Mouse (Mus musculus): ENCODE measurements around the gene Zscan2.
A peak's percentile ranks its signal among the peaks of the same experiment; 100 is the strongest.

The Zscan2 gene

DNA sequence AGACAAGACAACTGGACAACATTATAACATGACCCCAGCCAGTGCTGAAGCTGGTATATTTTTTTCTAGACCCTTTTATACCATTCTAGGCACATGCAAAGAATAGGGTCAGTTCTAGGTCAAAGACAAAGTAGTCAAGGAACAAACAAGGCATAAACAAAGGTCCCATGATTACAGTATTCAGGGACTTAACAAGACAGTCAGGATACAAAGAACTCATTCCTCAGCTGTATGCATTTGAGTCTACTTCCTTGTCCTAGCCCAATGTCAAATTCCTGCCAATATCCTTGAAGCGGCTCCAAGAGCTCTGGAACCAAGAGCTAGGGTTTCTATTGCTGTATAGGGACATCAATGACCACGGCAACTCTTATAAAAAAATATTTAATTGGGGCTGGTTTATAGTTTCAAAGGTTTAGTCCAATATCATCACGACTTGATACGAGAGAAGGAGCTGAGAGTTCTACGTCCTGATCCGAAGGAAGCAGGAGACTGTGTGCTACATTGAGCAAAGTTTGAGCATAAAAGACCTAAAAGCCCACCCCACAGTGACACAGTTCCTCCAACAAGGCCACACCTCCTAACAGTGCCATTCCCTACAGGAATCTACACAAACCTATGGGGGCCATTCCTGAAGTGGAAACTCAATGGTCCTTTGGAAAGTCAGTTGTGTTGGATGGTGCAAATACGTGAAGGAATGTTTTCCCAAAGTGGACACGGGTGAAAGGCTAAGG lies 16.6 kb upstream of the Zscan2 start:
- DNase-seq (ENCODE audit: low read depth, low spot score), result no peak

DNA sequence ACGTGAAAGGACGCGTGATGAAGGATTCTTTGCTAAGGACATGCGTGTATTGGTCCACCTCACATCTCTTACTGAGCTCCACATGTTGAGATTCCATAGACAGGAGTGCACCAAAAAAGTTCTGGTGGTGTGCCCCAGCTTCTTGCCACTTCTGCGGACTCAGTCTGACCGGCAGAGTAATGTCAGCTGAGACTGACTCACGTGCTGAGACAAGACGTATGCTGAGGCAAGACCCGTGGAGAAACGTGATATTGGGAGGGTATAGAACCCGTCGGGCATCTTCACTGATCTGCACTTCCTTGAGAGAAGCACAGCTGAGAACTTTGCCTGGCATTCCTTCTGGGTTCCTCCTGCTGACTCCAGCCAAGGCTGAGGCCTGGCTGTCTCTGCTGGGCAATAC lies 16.0 kb upstream of the Zscan2 start:
- DNase-seq (ENCODE audit: low read depth, low spot score), result no peak

DNA sequence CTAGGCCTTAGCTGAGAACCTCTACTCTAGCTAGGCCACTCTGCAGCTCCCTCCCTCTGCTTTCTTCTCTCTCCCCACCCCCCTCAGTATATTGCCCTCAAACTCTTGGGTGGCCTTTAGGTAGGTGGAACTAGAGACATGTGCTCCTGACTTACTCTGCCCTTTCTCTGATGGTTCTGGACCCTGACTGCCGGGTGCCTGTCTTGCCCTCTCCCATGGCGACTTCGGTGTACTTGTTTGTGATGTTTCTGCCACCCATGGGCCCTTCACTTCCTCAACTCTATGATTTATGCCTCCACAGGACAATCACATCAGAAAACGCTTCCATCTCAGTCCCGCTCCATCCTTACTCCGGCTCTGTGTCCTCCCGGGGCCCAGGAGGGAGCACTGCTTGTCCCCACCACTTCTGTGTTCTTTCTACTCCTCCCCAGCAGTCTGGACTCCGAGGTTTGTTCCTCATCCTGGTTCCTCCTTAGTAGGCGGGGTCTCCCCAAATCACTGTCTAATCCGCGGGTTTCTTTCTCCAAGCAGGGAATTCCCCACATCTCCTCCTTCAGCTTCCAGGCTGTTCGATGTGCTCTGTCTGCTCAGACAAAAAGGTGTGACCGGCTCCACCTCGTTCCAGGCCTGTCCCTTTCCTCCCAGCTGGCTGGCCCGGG lies 15.0 kb upstream of the Zscan2 start:
- no peak for DNase-seq (ENCODE audit: low read depth, low spot score)

DNA sequence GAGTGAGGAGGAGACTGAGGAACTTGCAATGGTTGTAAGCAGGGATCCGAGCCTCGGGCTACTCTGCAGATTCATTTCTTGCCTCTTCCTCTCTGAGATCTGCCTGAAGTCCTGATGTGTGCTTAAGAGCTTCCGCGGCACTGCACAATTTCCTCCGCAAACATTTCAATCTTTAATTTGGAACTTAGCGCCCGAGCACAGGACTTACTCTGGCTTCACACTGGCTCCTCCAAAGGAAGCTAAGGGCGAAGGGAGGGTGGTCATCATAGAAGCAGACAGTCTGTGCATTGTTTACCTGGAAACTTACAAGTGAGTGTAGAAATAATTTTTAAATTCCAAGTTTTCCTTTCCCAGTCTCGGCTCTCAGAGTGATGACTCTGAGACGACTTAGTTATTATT lies 14.4 kb upstream of the Zscan2 start:
- no peak for DNase-seq (ENCODE audit: low read depth, low spot score)

DNA sequence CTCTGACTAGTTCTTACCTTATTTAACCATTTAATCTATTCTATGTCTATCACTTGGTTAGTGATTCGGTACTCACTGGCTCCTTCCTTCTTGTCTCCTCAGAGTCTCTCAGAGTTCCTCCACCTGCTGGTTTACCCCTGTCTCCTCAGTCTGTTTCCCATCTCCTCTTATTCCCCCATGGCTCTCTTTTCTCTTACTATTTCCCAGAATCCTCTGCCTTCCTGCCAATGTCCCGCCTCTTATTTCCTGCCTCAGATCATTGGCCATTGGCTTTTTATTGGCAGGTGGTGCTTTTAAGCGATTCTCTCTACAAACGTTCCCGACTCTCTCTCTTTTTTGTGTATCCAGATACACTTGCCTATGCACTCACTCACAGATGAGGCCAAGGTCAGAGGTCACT lies 14.0 kb upstream of the Zscan2 start:
- no peak for DNase-seq (ENCODE audit: low read depth, low spot score)

DNA sequence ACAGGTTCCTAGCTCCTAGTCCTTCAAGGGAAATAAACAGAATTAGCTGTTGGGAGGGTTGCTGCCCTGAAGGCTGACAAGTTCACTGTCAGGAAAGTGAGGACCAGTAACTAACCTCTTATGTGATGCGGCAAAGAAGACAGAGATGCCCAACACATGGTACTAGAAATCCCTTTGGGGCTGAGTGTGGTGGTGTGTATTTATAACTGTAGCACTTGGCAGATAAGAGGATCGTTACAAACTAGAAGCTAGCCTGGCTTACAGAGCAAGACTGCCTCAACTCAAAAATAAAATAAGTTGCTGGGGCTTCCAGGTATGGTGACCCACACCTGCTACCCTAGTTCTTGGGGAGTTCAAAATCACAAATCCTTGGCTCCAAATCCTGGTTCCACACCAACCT lies 11.5 kb upstream of the Zscan2 start:
- no peak for DNase-seq (ENCODE audit: low read depth, low spot score)

DNA sequence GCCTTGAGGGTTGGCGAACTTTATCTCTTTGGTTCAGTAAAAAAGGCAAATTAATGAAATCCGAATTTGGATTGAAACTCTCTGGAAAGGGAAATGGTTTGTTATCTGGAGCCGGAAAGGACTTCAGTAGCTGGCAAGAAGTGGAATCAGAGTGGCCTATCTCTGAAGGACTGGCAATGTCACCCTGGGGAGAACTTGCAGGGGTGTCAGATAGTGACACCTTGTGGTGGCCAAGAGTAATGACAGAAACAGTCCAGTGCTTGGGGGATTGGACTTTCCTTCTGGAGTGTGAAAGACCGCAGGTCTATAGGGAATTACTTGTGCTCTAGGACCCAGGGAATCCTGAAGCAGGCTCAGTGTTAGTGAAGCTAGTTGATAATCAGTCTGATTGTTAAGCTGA lies 11.0 kb upstream of the Zscan2 start:
- DNase-seq (ENCODE audit: low read depth, low spot score), result peak; percentile 67

DNA sequence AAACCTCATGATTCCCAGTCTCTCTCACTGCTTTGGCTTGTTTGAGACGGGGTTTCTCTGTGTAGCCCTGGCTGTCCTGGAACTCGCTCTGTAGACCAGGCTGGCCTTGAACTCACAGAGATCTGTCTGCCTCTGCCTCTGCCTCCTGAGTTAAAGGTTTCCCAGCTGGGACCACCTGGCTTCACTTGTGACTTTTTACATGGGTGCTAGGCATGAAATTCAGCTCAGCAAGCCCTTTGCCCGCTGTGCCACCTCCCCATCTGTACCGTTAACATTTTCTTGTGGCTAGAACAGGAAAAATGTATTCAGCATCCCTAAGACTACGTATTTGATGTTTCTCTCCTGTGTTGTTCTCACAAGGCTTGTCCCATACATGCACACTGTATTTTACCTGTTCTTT lies 10.2 kb upstream of the Zscan2 start:
- no peak for DNase-seq (ENCODE audit: low read depth, low spot score)

DNA sequence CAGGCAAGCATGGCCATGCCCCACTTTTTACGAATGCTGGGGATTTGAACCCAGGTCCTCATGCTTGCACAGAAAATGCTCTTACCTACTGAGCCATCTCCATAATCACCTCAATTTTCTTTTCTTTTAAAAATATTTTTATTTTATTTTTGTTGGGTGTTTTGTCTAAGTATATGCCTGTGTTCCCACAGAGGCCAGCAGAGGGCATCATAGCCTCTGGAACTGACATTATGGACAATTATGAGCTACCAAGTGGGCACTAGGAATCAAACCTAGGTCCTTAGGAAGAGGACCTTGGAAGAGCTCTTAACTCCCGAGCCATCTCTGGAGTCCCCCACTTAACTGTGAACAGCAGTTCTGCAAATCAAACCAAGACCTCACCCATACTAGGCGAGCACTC lies 7.5 kb upstream of the Zscan2 start:
- DNase-seq (ENCODE audit: low read depth, low spot score), result no peak

DNA sequence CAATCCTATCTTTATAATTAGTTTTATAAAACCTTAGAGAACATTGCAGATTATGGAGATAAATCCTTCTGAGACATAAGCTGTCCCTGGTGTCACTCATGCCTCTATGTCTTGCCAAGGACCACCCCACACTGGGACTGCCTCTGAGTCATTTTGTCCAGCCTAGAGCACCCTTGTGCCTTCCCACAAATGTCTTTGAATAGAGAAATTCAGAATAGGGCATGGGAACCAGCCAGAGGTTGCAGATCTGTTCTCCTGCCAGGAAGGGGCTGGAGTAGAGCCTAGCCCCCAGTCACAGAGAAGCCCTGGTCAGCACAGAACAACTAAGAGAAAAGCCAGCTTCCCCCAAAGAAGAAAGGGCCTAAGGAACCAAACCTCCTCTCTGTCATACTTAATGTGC lies 5.4 kb upstream of the Zscan2 start:
- no peak for DNase-seq (ENCODE audit: low read depth, low spot score)

DNA sequence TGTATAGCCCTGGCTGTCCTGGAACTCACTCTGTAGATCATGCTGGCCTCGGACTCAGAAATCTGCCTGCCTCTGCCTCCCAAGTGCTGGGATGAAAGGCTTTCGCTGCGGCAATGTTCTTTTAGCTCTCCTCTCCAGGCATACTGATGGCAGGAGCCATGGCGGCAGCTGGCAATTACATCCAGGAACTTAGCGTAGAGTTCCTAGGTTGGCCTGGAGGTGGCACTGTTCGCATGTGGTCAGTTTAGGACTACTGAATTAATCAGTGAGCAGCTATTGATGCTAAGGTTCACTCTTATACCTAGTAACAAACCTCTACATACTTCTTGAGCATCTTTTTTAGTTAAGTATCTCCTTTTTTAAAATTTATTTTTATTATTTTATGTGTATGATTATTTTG lies 3.5 kb upstream of the Zscan2 start:
- peak; percentile 73 for DNase-seq (ENCODE audit: low read depth, low spot score)

DNA sequence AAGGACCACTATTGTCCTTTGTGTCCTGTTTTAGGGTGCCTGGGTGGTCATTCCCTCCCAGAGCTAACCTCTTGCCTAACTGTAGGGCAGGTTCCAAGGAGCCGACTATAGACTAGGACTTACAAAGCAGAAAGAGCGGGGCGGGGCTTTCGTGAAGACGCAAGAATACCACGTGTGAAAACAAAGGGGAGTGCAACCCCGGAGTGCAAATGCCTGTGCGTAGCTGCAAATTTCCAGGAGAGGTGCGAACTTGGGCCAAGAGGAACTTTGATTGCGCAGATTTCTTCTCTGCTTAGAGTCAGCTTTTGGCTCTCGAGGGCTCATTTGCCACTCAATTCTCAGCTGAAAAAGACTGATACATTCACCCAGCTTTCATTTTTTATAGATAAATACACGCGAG lies 493 bp upstream of the Zscan2 start:
- DNase-seq (ENCODE audit: low read depth, low spot score), result peak; percentile 71

DNA sequence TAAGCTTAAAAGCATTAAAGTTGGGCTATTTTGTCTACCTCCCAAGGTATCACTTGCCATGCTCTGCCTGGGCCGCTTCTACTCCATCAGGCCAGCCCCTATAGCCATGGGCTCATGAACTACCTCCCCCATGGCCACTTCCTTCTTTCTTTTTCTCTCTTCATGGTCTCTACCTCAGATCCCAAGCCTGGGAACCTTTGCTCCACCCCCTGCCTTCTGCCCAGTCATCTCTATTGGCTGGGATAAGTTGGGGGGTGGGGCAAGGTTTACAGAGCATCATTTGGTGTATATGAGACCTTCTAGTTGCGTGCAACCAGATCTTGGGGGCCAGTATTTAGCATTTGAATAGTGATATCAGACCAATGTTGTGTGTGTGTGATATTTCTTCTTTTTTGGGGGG lies 1.8 kb downstream of the Zscan2 start:
- DNase-seq (ENCODE audit: low read depth, low spot score), result no peak

DNA sequence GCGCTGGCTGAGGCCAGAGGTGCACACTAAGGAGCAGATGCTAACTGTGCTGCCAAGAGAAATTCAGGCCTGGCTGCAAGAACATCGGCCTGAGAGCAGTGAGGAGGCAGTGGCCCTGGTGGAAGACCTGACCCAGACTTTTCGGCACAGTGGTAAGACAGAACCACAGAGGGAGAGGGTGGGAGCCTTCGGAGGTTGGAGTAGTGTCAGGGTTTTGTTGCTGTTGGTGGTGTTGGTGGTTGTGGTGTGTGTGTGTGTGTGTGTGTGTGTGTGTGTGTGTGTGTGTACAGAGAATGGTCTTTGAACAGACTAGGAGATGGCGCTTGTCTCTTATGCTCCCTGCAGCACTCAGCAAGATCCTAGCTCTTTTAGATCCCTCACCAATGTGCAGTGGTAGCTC lies 2.8 kb downstream of the Zscan2 start:
- DNase-seq (ENCODE audit: low read depth, low spot score), result no peak

DNA sequence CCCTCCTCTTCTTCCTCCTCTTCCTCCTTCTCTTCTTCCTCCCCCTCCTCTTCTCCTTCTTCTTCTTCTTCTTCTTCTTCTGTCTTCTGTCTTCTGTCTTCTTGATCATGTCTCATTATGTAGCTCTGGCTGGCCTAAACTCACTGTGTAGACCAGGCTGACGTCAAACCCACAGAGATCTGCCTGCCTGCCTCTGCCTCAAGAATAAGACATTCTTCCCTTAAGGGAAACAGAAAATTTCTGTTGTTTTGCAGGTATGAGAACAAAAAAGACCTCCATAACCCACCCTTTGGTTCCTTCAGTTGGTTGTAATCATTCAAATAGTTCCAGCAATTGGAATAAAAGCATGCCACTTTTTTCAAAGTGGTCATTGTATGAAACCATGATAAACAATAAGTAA lies 3.4 kb downstream of the Zscan2 start:
- no peak for DNase-seq (ENCODE audit: low read depth, low spot score)

DNA sequence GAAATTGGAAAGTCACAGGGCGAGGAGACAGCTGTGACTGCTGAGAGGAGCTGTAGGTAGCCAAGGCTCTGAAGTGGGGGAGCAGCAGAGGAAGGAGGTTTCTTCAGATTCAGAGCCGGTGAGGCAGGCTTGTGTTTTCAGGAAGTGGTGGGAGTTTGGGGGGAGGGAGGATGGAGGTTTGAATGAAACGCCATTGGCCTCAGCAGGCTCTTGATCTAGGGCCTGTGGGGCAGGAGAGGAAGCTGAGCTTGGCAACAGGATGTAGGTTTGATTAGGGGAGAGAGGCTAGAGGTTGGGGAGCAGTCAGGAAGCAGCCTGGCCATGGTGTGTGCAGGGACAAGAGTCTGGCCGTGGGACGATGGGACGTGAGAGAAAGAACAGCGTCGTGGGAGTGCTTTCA lies 4.1 kb downstream of the Zscan2 start:
- no peak for DNase-seq (ENCODE audit: low read depth, low spot score)

DNA sequence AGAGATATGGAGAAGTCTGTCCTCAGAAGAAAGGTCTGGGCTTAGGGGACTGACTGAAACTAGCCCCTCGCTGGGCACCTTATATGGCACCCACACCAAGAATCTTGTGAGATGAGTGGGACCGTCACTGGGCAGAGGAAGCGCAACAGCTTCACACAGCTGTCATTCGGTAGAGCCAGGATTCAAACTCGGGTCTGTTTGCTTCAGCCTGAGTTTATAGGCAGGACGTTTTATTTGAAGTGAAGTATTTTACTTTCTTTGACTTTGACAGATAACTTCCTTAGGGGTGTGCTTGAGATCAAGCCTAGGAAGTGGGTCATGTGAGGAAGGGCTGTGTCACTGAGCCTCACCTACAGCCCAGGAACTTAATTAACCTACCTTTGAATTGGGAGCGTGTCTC lies 4.8 kb downstream of the Zscan2 start:
- DNase-seq (ENCODE audit: low read depth, low spot score), result no peak

DNA sequence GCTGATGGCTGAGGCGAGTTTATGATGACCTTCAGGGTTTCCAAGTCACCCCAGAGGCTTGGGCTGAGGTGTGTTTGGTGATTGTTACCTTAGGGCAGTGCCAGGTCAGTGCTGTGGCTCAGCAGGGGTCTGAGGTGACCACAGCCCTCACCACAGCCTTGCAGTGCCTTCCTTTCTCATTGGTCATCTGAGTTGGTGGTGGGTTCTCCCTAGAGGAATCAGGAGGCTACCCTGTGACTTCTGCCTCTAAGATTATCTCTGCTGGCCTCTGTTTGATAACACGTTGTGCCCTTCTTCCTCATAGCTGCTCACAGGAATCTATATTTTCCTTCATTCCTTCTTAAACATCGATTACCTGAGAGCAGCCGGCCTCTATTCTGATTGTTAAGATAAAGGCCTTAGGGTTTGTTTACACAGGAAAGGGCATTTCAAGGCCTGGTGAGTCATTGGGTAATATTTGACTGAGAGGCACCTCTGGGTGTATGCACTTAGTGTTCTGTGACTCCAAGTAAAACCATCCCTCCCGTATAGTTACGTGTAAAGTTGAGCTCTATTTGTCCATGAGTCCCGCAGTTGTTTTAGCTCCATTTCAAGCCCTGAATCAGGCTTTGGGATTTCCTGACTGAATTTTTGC lies 5.9 kb downstream of the Zscan2 start:
- DNase-seq (ENCODE audit: low read depth, low spot score), result no peak

DNA sequence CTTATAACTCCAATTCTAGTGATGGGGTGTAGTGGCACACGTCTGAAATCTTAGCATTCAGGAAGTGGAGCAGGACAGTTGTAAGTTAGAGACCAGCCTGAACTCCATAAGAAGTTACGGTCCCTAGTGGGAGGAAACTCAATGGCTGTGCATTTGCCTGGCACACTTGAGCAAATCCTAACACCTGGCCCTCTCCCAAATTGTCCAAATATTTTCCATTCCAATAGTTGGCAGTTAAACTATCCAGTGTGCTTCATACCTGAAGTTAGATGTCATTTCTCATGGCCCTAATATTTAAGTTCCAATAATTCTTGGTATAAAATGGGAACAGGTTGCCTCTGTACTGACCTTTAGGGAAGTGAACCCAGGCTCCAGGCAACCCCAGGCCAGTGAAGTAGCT lies 8.0 kb downstream of the Zscan2 start:
- no peak for DNase-seq (ENCODE audit: low read depth, low spot score)

DNA sequence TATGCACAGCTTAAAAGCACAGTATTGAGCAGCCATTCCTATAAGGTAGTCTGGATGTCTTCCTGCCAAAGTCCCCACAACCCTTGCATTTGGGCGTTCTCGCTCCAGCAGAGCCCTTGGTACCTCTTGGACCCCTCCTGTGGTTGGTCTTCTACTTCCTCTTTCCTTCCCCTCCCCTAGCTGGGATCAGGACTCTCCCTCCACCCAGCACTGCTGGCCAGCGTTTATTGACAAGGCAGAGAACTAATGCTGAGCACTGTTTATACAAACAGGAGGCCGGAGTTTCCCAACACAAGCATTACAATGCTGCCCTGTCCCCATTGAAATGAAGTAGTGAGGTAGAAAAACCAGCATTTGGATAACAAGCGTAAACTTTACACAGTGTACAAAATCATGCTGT lies 12.3 kb downstream of the Zscan2 start:
- no peak for DNase-seq (ENCODE audit: low read depth, low spot score)

DNA sequence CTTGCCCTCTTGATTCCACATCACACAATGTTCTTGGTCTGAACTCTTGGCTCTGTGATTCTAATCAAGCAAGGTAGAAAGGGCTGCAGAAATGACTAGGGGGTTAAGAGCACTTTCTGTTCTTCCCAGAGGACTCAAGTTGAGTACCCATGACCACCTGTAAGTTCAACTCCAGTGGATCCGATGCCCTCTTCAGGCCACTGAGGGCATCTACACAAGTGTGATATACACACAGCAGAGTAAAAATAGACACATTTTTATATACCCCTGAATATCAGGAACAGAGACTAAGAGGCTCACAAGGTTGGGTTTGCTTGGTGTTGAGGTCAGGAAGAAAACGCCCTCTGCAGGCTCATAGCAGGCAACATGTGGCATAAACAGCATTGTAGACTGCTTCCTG lies 12.9 kb downstream of the Zscan2 start:
- no peak for DNase-seq (ENCODE audit: low read depth, low spot score)

DNA sequence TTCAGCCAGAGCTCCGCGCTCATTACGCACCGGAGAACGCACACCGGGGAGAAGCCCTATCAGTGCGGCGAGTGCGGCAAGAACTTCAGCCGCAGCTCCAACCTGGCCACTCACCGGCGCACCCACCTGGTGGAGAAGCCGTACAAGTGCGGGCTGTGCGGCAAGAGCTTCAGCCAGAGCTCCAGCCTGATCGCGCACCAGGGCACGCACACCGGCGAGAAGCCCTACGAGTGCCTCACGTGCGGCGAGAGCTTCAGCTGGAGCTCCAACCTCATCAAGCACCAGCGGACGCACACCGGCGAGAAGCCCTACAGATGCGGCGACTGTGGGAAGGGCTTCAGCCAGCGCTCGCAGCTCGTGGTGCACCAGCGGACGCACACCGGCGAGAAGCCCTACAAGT lies 15.0 kb downstream of the Zscan2 start:
- DNase-seq (ENCODE audit: low read depth, low spot score), result no peak

DNA sequence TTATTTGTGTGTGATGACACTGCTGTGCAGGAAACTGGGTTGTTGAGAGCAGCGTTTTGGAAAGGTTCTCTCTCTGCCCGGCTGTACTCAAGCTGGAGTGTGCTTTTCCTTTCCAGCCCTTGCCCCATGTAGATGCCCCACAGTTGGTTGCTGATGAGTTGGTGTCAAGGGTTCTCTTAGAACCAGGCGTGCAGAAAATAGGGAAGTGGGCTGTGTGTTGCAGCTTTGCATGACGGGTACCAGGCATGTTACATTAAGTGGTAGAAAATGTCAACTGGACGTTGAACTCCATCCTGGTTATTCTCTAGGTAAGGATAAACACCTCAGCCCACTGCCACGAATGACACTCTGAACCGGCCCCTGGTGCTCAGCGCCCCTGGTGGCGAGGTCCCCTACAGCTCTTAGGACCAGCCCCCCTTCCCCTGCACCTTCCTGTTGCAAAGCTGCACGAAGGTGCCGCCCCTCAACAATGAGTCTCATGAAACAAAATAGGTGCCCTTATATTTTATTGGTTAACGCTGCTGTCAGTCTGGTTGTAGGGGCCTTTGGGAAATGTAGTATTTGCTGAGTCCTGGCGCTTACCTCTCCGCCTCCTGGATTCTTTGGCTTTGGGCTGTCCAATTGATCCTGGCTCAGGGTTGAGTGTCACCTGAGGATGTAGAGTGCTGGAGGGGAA lies 22.2 kb downstream of the Zscan2 start:
- DNase-seq (ENCODE audit: low read depth, low spot score), result peak; percentile 96

All from A20 (cell line).